Mouse (Mus musculus) heart, embryonic 13.5 days (tissue): ENCODE results near the gene Lck. TPM values are rescaled to one million over a fixed set of nuclear protein-coding genes. Genes with fewer than 3 reads are reported as not detected.

ENCODE experiments used
- ATAC-seq: fragments of 200-750 bp; cut with Nextera tagmentation; 2 replicates; pipeline ENCODE4 v1.8.0; 2017; ENCODE audit warnings: moderate TSS enrichment; ENCODE audit not compliant: insufficient number of reproducible peaks, low FRiP score, low TSS enrichment; ENCODE audit errors: extremely low read depth
- H3K27ac ChIP-seq: fragments of 300-500 bp; sonication (generic); replicated peaks from 2 replicates; pipeline ENCODE4 v1.5.1; 2015; ENCODE audit warnings: moderate library complexity, mild to moderate bottlenecking, inconsistent platforms
- H3K27me3 ChIP-seq: fragments of 300-500 bp; sonication (generic); replicated peaks from 2 replicates; pipeline ENCODE4 v1.6.1; 2015; ENCODE audit warnings: mild to moderate bottlenecking, inconsistent platforms
- H3K36me3 ChIP-seq: fragments of 300-500 bp; sonication (generic); 2 replicates; pipeline ENCODE4 v1.6.1; 2015; ENCODE audit warnings: mild to moderate bottlenecking, inconsistent platforms
- H3K4me1 ChIP-seq: fragments of 300-500 bp; sonication (generic); 2 replicates; pipeline ENCODE4 v1.6.1; 2015; ENCODE audit warnings: inconsistent platforms
- H3K4me2 ChIP-seq: fragments of 300-500 bp; sonication (generic); 2 replicates; pipeline ENCODE4 v1.6.1; 2015; ENCODE audit warnings: inconsistent platforms, mild to moderate bottlenecking, moderate library complexity
- H3K4me3 ChIP-seq: fragments of 300-500 bp; sonication (generic); 2 replicates; pipeline ENCODE4 v1.5.1; 2015; ENCODE audit warnings: moderate library complexity, mild to moderate bottlenecking, inconsistent platforms
- H3K9ac ChIP-seq: fragments of 300-500 bp; sonication (generic); 2 replicates; pipeline ENCODE4 v1.6.1; 2015; ENCODE audit warnings: inconsistent platforms, mild to moderate bottlenecking, moderate library complexity
- H3K9me3 ChIP-seq: fragments of 300-500 bp; sonication (generic); 2 replicates; pipeline ENCODE4 v1.6.1; 2016; ENCODE audit warnings: inconsistent platforms
- WGBS: fragments of 180-500 bp; shearing (Covaris S2); methylation state at CpG from one replicate; pipeline ENCODE4 v1.1.7; 2015; ENCODE audit warnings: mixed read lengths; 5-methylcytosine and 5-hydroxymethylcytosine counted together
- polyA plus RNA-seq: library from polyadenylated mRNA; unstranded; fragments of >200 nt; fragmentation: Nextera tagmentation; extraction: Ambion mirVana; gene quantifications from 2 replicates; pipeline ENCODE4 v1.2.1, GENCODE M21; 2015

Lck gene
- polyA plus RNA-seq, 1 experiment from 2014 or later, result 7.0 TPM

DNA sequence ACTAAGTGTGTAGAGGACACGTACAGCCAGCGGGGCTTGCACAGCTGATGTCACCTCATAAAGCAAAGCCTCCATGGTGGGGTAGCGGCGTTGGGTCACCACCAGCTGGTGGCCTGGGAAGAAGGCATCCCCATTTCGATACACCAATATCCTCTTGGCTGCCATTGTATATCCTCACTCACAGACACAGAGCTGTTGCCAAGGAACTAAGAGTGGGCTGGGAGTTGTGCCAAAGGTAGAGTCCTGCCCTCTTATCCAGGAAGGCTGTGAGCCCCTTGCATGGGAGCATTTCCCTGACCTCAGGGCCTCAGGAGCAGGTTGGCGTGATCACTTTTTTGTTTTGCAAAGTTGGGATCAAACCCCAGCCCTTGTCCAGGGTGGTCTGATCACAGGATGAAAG is 40.7 kb upstream of the Lck start, which contains the start of gene Dcdc2b:
Gene Dcdc2b (minus strand): TSS at position 165 of the 400 bp plus-strand sequence.
- no peaks in the 10 kb centered on the region for H3K27me3 ChIP-seq
- H3K4me2 ChIP-seq, result no peak within 1 kb of the TSS
- H3K4me1 ChIP-seq, result peaks cover 21% of the 10 kb centered on the region
- no peak for ATAC-seq
- no peak within 1 kb of the TSS for H3K27ac ChIP-seq
- no peak within 1 kb of the TSS for H3K4me3 ChIP-seq
- peaks cover 33% of the 10 kb centered on the region for H3K36me3 ChIP-seq
- H3K9me3 ChIP-seq, result no peaks in the 10 kb centered on the region
- WGBS, result 73% methylated on average over 6 of the region's 6 CpGs
- H3K9ac ChIP-seq, result peak within 1 kb of the TSS; percentile 24; the same call in 1 of the 2 replicates

DNA sequence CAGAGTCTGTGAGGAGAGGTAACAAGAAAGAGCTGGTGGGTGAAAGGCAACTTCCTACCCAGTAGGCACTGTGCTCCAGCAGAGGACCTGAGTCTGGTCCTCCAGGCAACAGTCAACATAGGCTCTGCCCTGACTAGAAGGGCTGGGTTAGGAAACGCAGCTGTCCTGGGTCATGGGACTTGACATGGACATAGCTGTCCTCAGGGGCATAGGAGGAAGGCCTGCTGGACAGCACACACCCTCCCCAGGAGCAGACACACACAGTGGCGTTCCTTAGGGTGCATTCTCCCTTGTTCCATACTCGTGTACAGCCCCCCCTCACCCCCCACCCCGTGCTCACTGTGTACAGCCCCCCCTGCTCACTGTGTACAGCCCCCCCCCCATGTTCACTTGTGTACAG is 37.0 kb upstream of the Lck start:
- H3K4me1 ChIP-seq, result peaks cover 12% of the 10 kb centered on the region
- no peak for ATAC-seq
- no peak overlapping the region for H3K4me2 ChIP-seq
- no peak overlapping the region for H3K4me3 ChIP-seq
- no peak overlapping the region for H3K27ac ChIP-seq
- H3K9me3 ChIP-seq, result no peaks in the 10 kb centered on the region
- peaks cover 44% of the 10 kb centered on the region for H3K36me3 ChIP-seq
- 58% methylated on average over 4 of the region's 4 CpGs for WGBS
- no peaks in the 10 kb centered on the region for H3K27me3 ChIP-seq
- no peak overlapping the region for H3K9ac ChIP-seq

DNA sequence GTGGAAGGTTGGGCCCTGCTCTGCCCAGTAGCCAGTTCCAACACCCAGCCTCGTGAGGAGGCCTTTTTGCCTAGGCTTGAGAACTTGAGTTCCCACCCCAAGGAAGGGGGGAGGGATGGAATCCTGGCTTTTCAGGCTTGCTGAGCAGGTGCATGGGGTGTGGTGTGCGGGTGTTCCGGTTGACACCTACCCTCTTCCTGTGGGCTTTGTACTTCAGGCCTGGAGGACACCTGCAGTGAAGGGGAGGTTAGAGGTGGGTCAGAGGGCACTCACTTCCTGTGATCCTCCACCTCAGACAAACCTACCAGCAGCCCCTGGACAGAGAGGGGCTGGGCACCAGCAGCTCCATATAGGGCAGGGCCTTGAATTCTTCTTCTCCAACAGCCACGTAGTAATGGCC is 36.6 kb upstream of the Lck start:
- whole genome bisulfite sequencing, result 77% methylated on average over 4 of the region's 4 CpGs
- Histone ChIP-seq H3K4me3 (no peak overlapping the region), H3K27me3 (no peaks in the 10 kb centered on the region), H3K4me1 (peaks cover 12% of the 10 kb centered on the region), H3K9me3 (no peaks in the 10 kb centered on the region), H3K4me2 (no peak overlapping the region), H3K9ac (no peak overlapping the region), H3K27ac (no peak overlapping the region), H3K36me3 (peaks cover 47% of the 10 kb centered on the region)
- no peak for ATAC-seq

DNA sequence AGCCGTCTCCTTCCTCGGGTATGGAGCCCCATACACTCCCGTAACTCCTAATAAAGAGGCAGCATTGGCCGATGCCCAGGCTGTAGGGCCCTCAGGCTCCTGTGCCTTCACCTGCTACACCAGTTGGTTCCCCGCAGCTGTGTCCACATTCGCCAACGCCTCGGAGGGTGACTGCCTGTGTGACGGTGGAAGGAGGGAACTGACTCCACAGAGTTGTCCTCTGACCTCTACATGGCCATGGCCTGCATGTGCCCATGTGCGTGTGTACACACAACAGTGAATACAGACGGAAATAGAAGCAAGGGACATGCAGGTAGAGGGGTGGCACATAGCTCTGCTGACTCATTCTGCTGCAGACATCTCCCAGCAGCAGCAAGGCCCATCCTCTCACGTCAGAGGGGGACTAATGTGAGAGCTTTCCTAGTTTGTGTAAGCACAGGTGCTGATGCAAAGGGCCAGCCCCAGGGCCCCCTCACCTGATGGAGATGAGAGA is 35.7 kb upstream of the Lck start:
- Histone ChIP-seq H3K27me3 (no peaks in the 10 kb centered on the region), H3K4me2 (no peak overlapping the region), H3K4me1 (peaks cover 8% of the 10 kb centered on the region), H3K9me3 (no peaks in the 10 kb centered on the region), H3K4me3 (no peak overlapping the region), H3K9ac (no peak overlapping the region), H3K36me3 (peaks cover 52% of the 10 kb centered on the region), H3K27ac (no peak overlapping the region)
- ATAC-seq, result no peak
- WGBS, result 78% methylated on average over 12 of the region's 12 CpGs

DNA sequence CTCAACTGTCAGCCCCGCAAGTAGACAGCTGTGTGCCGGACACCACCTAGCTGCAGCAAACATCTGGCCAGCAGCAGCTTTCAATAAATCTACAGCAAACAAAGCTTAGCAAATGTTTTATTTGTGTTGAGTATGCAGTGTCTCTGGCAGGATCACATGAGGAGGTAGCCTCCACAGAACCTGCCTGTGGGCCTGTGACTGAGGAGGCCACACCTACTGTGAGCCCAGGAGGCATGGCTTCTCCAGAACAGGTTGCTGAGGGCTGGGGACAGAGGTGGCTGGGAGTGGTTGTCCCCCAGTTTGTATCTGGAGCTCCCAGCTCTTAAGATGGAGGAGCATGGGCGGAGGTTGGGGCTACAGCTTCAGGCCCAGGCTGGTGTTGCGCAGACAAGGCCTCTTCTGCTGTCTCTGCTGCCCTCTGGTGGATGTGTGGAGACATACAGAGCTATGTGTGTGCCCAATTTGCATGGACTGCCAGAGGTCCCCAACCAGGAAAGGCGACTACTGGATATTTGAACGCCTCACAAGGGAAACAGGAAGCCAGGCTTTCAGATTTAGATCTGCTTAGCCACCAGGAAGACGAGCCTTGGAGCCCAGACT is 35.1 kb upstream of the Lck start:
- H3K4me3 ChIP-seq, result no peak overlapping the region
- H3K4me2 ChIP-seq, result no peak overlapping the region
- 36% methylated on average over 7 of the region's 7 CpGs for WGBS
- 0 out of 2 replicates have a peak, but pooled peaks cover 4% of the 10 kb centered on the region for H3K4me1 ChIP-seq
- no peak for ATAC-seq
- H3K27ac ChIP-seq, result no peak overlapping the region; the same call in 1 of the 2 replicates
- no peaks in the 10 kb centered on the region for H3K27me3 ChIP-seq
- H3K9me3 ChIP-seq, result no peaks in the 10 kb centered on the region
- H3K36me3 ChIP-seq, result peaks cover 59% of the 10 kb centered on the region
- H3K9ac ChIP-seq, result no peak overlapping the region

DNA sequence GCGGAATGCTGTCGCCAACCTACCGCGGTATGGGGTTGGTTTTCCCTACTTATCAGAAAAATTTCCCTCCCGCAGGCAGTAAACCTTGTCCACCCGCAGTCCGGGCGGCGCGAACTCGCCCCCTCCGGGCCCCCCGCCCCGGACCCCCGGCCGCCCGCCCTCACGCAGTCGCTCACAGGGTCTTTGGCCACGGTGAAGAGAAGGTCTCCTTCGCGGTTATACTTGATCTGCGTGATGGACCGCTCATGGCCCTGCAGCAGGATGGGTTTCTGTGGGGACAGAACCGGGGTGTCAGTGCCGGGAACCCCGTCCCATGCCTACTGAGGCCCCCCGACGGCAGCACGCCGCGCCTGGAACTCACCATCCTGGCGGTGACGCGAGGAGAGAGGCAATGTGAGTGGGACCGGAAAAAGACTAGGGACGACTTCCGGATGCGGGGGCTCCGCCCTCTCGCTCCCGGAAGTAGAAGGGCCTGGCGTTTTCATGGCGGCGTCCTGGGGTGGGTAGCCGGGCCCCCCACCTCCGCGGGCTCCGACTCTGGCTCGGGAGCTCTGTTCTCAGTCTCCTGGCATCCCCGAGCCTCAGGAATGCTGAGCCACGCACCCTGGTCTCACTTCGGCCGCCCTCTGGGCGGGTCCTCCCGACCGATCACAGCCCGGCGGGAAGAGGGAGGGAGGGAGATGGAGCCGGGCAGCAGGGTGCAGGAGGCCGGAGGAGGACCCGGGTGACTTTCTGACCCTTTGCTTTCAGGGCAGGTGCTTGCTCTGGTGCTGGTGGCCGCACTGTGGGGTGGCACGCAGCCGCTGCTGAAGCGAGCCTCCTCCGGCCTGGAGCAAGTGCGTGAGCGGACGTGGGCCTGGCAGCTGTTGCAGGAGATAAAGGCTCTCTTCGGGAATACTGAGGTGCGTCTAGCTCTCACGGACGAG is 27.1 kb upstream of the Lck start, which contains the start of the genes Eif3i and Tmem234:
Gene Eif3i (minus strand): TSS at position 416 of the 926 bp plus-strand sequence.
Gene Tmem234 (plus strand): TSS at position 436 of the 926 bp plus-strand sequence.
- no peaks in the 10 kb centered on the region for H3K9me3 ChIP-seq
- peak within 1 kb of the TSS; percentile 81 for H3K27ac ChIP-seq
- H3K4me1 ChIP-seq, result peaks cover 27% of the 10 kb centered on the region
- H3K4me3 ChIP-seq, result peak within 1 kb of the TSS; percentile 99
- H3K27me3 ChIP-seq, result no peaks in the 10 kb centered on the region
- WGBS, result under 1% methylated on average over 71 of the region's 74 CpGs
- peaks cover 68% of the 10 kb centered on the region for H3K36me3 ChIP-seq
- peak; percentile 77 for ATAC-seq
- peak within 1 kb of the TSS; percentile 97 for H3K9ac ChIP-seq
- peak within 1 kb of the TSS; percentile 88 for H3K4me2 ChIP-seq

DNA sequence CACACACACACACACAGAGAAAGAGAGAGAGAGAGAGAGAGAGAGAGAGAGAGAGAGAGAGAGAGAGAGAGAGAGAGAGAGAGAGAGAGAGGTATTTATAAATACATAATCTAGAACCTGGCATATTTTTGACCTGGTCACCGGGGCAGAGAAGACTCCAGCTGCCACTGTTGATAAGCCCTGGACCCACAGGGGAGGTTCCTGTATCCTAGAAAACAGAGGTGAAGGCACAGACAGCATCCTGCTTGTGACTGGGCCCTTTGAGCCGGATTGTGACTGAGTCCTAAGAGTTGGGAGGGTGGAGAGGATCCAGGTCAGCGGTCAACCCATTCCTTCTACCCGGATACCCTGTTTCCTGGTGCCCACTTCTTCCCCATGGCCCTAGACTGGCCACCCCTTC is 15.4 kb upstream of the Lck start:
- peaks cover 14% of the 10 kb centered on the region for H3K4me1 ChIP-seq
- peaks cover 39% of the 10 kb centered on the region for H3K36me3 ChIP-seq
- no peak overlapping the region for H3K9ac ChIP-seq
- H3K4me3 ChIP-seq, result no peak overlapping the region
- H3K27me3 ChIP-seq, result no peaks in the 10 kb centered on the region
- H3K9me3 ChIP-seq, result no peaks in the 10 kb centered on the region
- no peak for ATAC-seq
- no peak overlapping the region for H3K27ac ChIP-seq
- 64% methylated on average over 4 of the region's 4 CpGs for WGBS
- H3K4me2 ChIP-seq, result no peak overlapping the region

DNA sequence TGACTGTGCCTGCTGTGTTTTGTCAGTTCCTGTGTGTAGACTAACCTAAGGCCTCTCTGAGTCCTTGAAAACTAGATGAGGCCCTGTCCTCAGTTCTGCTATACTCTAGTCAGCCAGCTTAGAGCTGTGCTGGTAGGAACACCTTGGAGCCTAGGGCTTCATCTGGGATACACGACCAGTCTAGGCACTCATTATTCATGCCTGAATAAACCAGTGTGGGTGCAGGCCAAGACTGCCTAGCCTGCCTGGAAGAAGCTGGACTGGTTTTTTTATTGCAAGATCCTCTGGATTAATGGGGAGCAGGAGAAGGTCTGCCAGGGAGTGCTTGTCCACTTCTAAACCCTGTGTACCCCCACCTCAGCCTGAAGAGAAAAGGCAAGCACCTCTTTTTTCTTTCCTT is 13.5 kb upstream of the Lck start:
- no peak for ATAC-seq
- Histone ChIP-seq H3K27ac (no peak overlapping the region), H3K9me3 (no peaks in the 10 kb centered on the region), H3K4me1 (peaks cover 14% of the 10 kb centered on the region), H3K4me3 (no peak overlapping the region), H3K4me2 (no peak overlapping the region), H3K36me3 (peaks cover 20% of the 10 kb centered on the region), H3K27me3 (no peaks in the 10 kb centered on the region), H3K9ac (no peak overlapping the region)
- 50% methylated on average over 1 of the region's 1 CpGs for WGBS

DNA sequence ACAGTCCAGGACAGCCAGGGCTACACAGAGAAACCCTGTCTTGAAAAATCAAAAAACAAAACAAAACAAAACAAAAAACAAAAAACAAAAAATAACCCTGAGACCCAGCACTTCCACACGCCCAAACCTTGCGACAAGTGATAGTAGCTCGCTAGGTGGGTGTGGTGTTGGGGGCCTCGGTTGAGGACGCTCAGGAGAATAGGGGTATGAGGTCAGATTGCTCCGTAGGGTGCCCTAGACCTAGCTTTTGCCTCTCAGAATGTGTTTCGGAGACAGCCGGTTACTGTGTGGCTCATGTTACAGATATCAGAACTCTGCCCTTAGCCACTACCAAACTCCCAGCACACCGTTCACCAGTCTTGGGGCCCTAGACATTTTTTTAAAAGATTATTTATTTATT is 12.3 kb upstream of the Lck start:
- peak overlapping the region; percentile 78 for H3K4me2 ChIP-seq
- ATAC-seq, result no peak
- H3K9ac ChIP-seq, result peak overlapping the region; percentile 77
- no peaks in the 10 kb centered on the region for H3K9me3 ChIP-seq
- peak overlapping the region; percentile 58 for H3K4me3 ChIP-seq
- H3K36me3 ChIP-seq, result peaks cover 8% of the 10 kb centered on the region
- peaks cover 14% of the 10 kb centered on the region for H3K4me1 ChIP-seq
- WGBS, result 74% methylated on average over 9 of the region's 9 CpGs
- H3K27me3 ChIP-seq, result no peaks in the 10 kb centered on the region
- no peak overlapping the region for H3K27ac ChIP-seq

DNA sequence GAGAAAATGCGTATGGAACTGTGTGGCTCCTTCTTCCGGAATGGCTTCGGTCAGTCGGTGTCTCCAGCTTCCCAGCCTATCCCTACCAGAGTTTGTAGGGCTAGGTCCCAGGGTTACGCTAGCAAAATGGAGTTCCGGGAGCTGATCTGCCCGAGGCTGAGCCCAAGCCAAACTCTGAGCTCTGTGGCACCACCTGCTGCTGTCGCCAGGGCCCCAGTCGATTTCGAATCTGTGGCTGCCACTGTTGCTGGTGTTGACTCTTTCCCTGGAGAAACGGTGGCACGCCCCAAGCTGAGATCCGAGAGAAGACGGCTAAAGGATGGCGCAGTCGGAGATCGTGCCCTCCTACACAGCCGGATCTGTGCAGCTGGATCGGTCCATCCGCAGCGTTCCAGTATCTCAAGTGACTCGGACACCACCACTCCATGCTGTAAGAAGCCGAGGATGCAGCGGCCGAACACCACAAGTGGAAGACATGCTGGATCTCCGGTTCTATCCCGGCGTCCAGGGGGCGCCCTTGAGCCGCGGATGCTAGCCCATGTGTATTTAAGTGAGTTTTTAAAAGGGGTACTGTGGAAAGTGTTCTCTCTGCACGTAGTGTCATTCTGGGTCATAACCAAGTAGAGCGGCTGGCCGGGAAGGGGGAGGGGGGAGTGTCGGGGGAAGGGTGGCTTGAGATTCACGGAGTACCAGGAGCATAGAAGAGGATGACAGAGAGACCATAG is 11.6 kb upstream of the Lck start:
- WGBS, result 2% methylated on average over 36 of the region's 36 CpGs
- Histone ChIP-seq H3K27me3 (no peaks in the 10 kb centered on the region), H3K4me2 (peak overlapping the region; percentile 78), H3K9ac (peak overlapping the region; percentile 77), H3K4me3 (peak overlapping the region; percentile 58), H3K4me1 (peaks cover 17% of the 10 kb centered on the region), H3K9me3 (no peaks in the 10 kb centered on the region), H3K27ac (peak overlapping the region; percentile 68; the same call in 1 of the 2 replicates), H3K36me3 (0 out of 2 replicates have a peak, but pooled peaks cover under 1% of the 10 kb centered on the region)
- peak; percentile 59; the same call in 1 of the 2 replicates for ATAC-seq

DNA sequence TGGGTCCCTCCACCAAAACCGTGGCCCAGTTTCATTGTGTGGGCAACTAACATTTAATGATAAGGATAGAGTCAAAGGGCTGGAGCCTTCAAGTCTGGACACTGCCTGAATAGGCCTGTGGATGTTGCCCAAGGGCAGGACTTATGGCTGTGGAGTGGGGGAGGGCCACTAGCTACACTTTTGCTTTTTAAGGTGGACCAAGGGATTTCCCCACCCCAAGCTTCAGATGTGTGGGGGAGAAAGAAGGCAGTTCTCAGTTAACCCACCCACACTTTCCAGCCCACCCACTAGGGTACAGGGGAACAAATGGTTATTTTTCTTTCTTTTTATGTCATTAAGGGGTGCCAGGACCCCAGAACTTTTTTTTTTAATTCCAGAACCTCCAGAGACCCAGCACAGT is 10.9 kb upstream of the Lck start:
- peak overlapping the region; percentile 77 for H3K9ac ChIP-seq
- H3K27me3 ChIP-seq, result no peaks in the 10 kb centered on the region
- no peaks in the 10 kb centered on the region for H3K9me3 ChIP-seq
- WGBS, result 67% methylated on average over 1 of the region's 1 CpGs
- H3K4me2 ChIP-seq, result peak overlapping the region; percentile 78
- peak overlapping the region; percentile 58 for H3K4me3 ChIP-seq
- H3K36me3 ChIP-seq, result no peaks in the 10 kb centered on the region
- no peak for ATAC-seq
- H3K27ac ChIP-seq, result peak overlapping the region; percentile 68; the same call in 1 of the 2 replicates
- peaks cover 17% of the 10 kb centered on the region for H3K4me1 ChIP-seq
